Comparison of ENCODE assay signal across 8 mouse cellular contexts in genomic region chr11:120160478-120160877, GRCm38 (mm10). TPM values are rescaled to one million over a fixed set of nuclear protein-coding genes. Genes with fewer than 3 reads are reported as not detected.
A peak's percentile ranks its signal among the peaks of the same experiment; 100 is the strongest.
DNase-seq lines count a peak whose midpoint lies in the region; ATAC-seq and TF ChIP-seq lines count a peak whose summit lies in the region.

No protein-coding gene starts in this region.

- no peak overlapping the region for H3K4me2 ChIP-seq in kidney, embryonic 15.5 days

- intact Hi-C loops in left cerebral cortex, postnatal 10 days (cut with DNase I), result no loop called here

- TF ChIP-seq CTCF in MEL (IDR thresholded peaks at IDR 0.05 in 2 of 3, conservative IDR thresholded peaks at IDR 0.05 in 1 of 3; ENCODE audit: control insufficient read depth in 1 of 3, insufficient read depth in 1 of 3, low read depth in 2 of 3, low read length in 3 of 3, poor library complexity in 1 of 3, severe bottlenecking in 1 of 3), result peak; percentile 66 to 77 (median 66)

- TF ChIP-seq POLR2A in MEL (IDR thresholded peaks at IDR 0.05; ENCODE audit: control insufficient read depth in 1 of 2, insufficient read depth in 1 of 2, low read depth in 1 of 2, low read length in 2 of 2, poor library complexity in 1 of 2), result no peak

- H3K4me3 ChIP-seq in kidney, embryonic 15.5 days (replicated peaks), result no peak overlapping the region
- H3K4me3 ChIP-seq in MEL (ENCODE audit: control insufficient read depth in 1 of 2, insufficient read depth in 1 of 2, low read depth in 2 of 2, low read length in 2 of 2), result no peak overlapping the region
- no peak overlapping the region for H3K4me3 ChIP-seq in limb, embryonic 10.5 days

- ATAC-seq in kidney, embryonic 15.5 days (replicated peaks; ENCODE audit: low FRiP score), result no peak

- DNase-seq in cerebellum, adult 18-20 months, result peak; percentile 36 to 46
- DNase-seq in cerebellum, adult 11 months, result no peak
- no peak for DNase-seq in kidney, adult 11 months
- DNase-seq in MEL (ENCODE audit: low read depth, low spot score), result peak; percentile 49
- no peak for DNase-seq in limb, embryonic 10.5 days (ENCODE audit: low spot score)
- no peak for DNase-seq in yolk sac, embryonic 10.5 days (ENCODE audit: low spot score)
- DNase-seq in left cerebral cortex, postnatal 10 days (ENCODE audit: extremely low spot score in 1 of 2, low spot score in 2 of 2), result no peak

- no peaks in the 10 kb centered on the region for H3K79me2 ChIP-seq in MEL (ENCODE audit: control insufficient read depth, insufficient read depth, low read length, poor library complexity)

- peaks cover 38% of the 10 kb centered on the region for H3K4me1 ChIP-seq in kidney, embryonic 15.5 days
- peaks cover 2 to 12% of the 10 kb centered on the region in 2 experiments; a peak in 3 of 4 replicates for H3K4me1 ChIP-seq in MEL (ENCODE audit: control insufficient read depth in 1 of 2, insufficient read depth in 2 of 2, low read length in 2 of 2)
- H3K4me1 ChIP-seq in limb, embryonic 10.5 days, result peaks cover 57% of the 10 kb centered on the region

- no peak overlapping the region for H3K27ac ChIP-seq in kidney, embryonic 15.5 days
- H3K27ac ChIP-seq in MEL (ENCODE audit: control insufficient read depth, low read depth, low read length), result no peak overlapping the region
- peak overlapping the region; percentile 54; the same call in 1 of the 2 replicates for H3K27ac ChIP-seq in limb, embryonic 10.5 days

- TF ChIP-seq EP300 in MEL (IDR thresholded peaks at IDR 0.05; ENCODE audit: low read depth in 1 of 2, low read length in 2 of 2), result no peak

- H3K9ac ChIP-seq in kidney, embryonic 15.5 days, result 0 out of 2 replicates have a peak overlapping the region, but pooled peaks have one; percentile 26
- H3K9ac ChIP-seq in MEL (ENCODE audit: control insufficient read depth, low read depth, low read length, poor library complexity, severe bottlenecking), result no peak overlapping the region

- no peaks in the 10 kb centered on the region for H3K27me3 ChIP-seq in kidney, embryonic 15.5 days
- peaks cover 2 to 4% of the 10 kb centered on the region in 2 experiments; a peak in 3 of 4 replicates for H3K27me3 ChIP-seq in MEL (ENCODE audit: control insufficient read depth in 1 of 2, insufficient read depth in 2 of 2, low read length in 2 of 2)
- no peaks in the 10 kb centered on the region for H3K27me3 ChIP-seq in limb, embryonic 10.5 days (ENCODE audit: low read depth, poor library complexity, severe bottlenecking)

- WGBS in kidney, embryonic 15.5 days, result 69% methylated on average over 4 of the region's 4 CpGs
- WGBS in limb, embryonic 10.5 days, result 71% methylated on average over 4 of the region's 4 CpGs

- peak; percentile 15 for TF ChIP-seq RAD21 in MEL (IDR thresholded peaks at IDR 0.05; ENCODE audit: low read depth, low read length)

- H3K36me3 ChIP-seq in kidney, embryonic 15.5 days, result no peaks in the 10 kb centered on the region
- peaks cover 0 to 8% of the 10 kb centered on the region in 2 experiments; a peak in 2 of 4 replicates for H3K36me3 ChIP-seq in MEL (ENCODE audit: control insufficient read depth in 1 of 2, insufficient read depth in 2 of 2, low read length in 2 of 2)
- H3K36me3 ChIP-seq in limb, embryonic 10.5 days, result no peaks in the 10 kb centered on the region

- no peaks in the 10 kb centered on the region for H3K9me3 ChIP-seq in kidney, embryonic 15.5 days (replicated peaks)
- no peaks in the 10 kb centered on the region for H3K9me3 ChIP-seq in MEL (replicated peaks; ENCODE audit: insufficient read depth, low read length)
- H3K9me3 ChIP-seq in limb, embryonic 10.5 days (replicated peaks), result no peaks in the 10 kb centered on the region

TF ChIP-seq in MEL, 35 proteins besides CTCF, POLR2A, EP300 and RAD21:
- TF ChIP-seq SMC3 (IDR thresholded peaks at IDR 0.05; ENCODE audit: low read depth, low read length), result peak; percentile 58
- no peak for TF ChIP-seq TAL1 (IDR thresholded peaks at IDR 0.05; ENCODE audit: low read length)
- no peak for TF ChIP-seq POLR2AphosphoS5 (IDR thresholded peaks at IDR 0.05; ENCODE audit: borderline replicate concordance, low read depth, low read length)
- no peak for TF ChIP-seq CHD2 (IDR thresholded peaks at IDR 0.05; ENCODE audit: low read length)
- TF ChIP-seq ZC3H11A (IDR thresholded peaks at IDR 0.05; ENCODE audit: low read depth, low read length), result 0 out of 2 replicates have a peak, but pooled peaks have one; percentile 12
- no peak for TF ChIP-seq USF2 (IDR thresholded peaks at IDR 0.05; ENCODE audit: borderline replicate concordance in 1 of 2, insufficient read depth in 1 of 2, low read depth in 1 of 2, low read length in 2 of 2)

RNA-seq across cellular contexts. Expression of gene Slc38a10, which starts 9.3 kb away (rescaled TPM):
- 109 and 115 TPM in 2 replicates for polyA plus RNA-seq in kidney, embryonic 15.5 days (2015; fragmentation: Nextera tagmentation; extraction: Ambion mirVana)
- total RNA-seq in MEL (2012; rRNA removed), result 71.3 and 78.2 TPM in 2 replicates
- 10 to 100 TPM in 1 of 2 experiments, not detected in 1; 80.7 TPM for polyA plus RNA-seq in MEL (2012; ENCODE audit: insufficient read depth in 1 of 2, insufficient read length in 2 of 2, low read depth in 1 of 2, low replicate concordance in 2 of 2, missing spikeins in 1 of 2)
- polyA plus RNA-seq in limb, embryonic 10.5 days (2016; fragmentation: Nextera tagmentation; extraction: Ambion mirVana), result 99.6 and 99.8 TPM in 2 replicates
- total RNA-seq in left cerebral cortex, postnatal 10 days (2021), result 100 to 1,000 TPM; 107 to 118 TPM

Comparison
In these comparisons a context has a peak if more than half of its experiments do, and no peak if none do; other contexts are left out.
1. DNase-seq: peak in cerebellum, adult 18-20 months (2 of 2) and MEL (single experiment); none in cerebellum, adult 11 months (single experiment), kidney, adult 11 months (single experiment), limb, embryonic 10.5 days (single experiment), yolk sac, embryonic 10.5 days (single experiment) and left cerebral cortex, postnatal 10 days (0 of 2).